Mouse (Mus musculus): ENCODE results near the gene Uap1l1.

DNA sequence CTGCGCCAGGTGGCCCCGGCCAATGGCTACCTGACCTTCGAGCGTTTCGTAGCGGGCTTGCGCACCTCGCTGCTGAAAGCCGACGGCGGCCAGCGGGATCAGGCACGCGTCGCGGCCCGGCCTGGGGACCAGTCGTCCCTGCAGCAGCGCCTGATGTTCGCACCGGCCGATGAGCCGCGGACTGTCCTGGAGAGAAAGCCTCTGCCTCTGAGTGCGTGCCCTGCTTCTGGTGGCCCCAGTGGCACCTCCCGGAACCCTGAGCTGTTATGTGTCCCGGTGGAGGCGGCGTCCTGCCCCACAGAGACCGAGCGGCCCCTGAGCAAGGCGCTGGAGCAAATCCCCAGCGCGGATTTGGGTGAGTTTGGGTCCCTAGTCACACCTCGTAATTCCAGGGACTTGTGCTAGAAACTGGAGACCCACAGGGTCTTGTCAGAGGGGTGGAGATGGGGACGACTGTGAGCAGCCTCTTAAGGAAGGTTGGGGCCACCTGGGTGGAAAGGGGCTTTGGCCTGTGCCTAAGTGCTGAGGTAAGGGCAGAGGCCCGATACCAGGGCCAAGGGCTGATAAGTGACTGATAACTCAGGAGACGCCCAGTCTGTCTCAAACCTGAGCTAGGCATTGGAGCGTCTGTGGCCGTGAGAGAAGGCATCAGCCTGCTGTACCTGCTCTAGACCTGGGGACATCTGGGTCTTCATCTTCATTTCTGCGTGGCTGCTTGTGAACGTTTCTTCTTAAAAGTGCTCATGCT is 7.3 kb upstream of the Uap1l1 start:
- TF ChIP-seq TAL1 (conservative IDR thresholded peaks at IDR 0.05; ENCODE audit: low read depth, low read length): no peak
- TF ChIP-seq CTCF (IDR thresholded peaks at IDR 0.05; ENCODE audit: low read depth, low read length): no peak
- TF ChIP-seq GATA1 (IDR thresholded peaks at IDR 0.05; ENCODE audit: borderline replicate concordance, low read length): no peak
- no peak for TF ChIP-seq GATA2 (IDR thresholded peaks at IDR 0.05; ENCODE audit: borderline replicate concordance, low read depth, low read length)
- no peak for TF ChIP-seq POLR2AphosphoS5 (IDR thresholded peaks at IDR 0.05; ENCODE audit: insufficient replicate concordance, low read depth, low read length)

All from G1E (cell line).